Mouse (Mus musculus) layer of hippocampus, adult 11-12 months (tissue): ENCODE measurements around the gene Ostc.
A peak's percentile ranks its signal among the peaks of the same experiment; 100 is the strongest.

Experiments
- DNase-seq: peaks from one replicate; pipeline ENCODE4 v3.0.0; 2022; ENCODE audit warnings: low spot score

Gene Ostc

DNA sequence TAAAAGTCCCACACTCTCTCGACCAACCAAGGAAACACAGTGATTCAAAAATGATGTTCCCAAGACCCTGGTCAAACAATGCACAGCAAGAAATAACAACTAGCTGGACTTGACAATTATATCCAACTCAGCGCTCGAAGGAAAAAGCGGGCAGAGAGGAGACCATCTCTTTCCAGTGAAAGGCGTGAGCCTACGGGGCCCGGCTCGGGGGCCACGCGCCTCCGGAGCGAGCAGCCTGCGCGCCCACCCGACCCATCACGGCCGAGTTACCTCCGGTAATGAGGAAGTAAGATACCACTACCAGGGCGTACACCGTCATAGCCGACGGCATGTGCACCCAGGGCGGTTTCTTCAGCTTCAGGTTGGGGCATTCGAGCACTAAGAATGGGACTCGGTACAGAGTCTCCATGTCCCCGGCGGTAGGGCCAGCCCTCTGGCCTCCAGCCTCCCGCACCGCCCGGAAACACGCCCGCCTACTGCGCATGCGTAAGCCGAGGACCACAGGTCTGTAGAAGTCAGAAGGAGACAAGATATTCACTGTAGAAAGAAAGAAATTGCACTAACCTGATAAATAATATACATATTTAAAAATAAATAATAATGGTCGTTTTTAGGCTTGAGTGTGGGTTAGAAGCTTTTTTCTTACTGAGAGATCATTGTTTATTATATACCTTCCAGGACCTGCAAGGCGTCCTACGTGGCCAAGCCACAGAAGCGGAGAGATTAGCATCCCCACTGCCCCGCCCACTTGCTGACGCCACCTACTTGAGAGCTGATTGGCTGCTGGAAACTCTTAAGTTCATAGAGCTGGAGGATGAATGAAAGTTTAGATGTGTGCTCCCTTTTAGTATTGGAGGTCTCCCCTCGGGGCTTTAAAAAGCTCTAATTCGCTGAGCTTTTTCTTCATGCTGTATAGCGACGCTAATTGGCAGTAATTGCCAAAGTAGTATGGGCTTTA is at the start of gene Ostc:
Gene Ostc (minus strand): TSS at position 478 of the 958 bp plus-strand sequence.
- peak; percentile 96 for DNase-seq

DNA sequence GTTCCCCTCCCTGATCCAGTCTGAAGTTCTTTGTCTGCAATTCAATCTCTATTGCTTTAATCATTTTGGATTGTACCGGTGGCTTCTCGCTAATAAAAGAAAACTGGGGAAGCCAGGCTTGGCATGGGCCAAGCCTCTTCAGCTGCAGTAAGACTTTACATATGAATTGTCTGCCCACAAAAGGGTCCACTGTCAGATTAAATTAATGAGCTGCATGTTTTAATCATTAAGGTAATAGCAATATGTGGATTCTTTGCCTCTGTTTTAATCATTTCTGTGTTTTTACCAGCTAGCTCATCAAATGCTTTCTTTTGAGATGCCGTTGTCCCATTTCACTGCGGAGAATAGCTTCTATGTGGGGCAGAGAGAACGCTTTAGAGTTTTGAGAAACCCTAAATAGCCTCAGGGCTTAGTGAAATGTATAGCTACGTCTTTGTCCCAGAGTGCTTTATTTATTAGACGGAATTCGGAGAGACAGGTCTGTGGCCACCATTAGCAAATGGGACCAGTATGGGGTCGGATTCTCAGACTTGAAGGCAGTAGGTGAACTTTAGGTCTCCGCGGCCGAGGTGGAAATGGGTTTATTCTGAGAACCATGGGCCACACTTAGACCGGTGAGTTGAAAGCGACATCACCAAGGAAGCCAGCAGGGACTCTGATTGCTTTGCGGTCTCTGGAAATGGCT is 49.1 kb upstream of the Ostc start:
- no peak for DNase-seq

DNA sequence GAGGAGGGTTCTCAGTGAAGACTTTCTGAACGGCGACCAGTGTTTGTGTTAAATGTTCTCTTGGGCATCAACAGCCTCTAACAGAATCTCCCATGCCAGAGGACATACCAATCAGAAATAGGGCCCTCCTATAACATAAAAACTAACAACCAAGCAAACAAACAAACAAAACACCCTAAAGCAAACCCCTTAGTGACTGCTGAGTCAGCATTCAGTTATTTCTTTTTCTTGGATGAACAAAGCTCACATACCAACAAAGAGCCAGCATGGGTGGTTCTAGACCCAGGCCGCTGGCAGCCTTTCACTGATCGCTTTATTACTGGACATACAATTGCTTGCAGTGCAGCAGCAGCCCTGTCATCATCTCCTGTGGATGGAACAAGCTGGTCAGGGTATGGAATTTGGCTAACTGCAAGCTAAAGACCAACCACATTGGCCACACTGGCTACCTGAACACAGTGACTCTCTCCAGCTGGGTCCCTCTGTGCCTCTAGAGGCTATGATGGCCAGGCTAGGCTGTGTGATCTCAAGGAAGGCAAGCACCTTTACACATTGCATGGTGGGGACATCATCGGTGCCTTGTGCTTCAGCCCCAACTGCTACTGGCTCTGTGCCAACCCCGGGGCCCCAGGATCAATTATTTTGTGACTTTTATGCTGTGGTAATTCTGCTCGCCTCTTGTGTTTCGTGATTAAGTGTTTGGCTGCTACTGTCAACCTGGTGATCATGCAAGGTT is 48.0 kb upstream of the Ostc start:
- no peak for DNase-seq

- DNase-seq: no peak
These were observed 40.0 kb upstream of the Ostc start for GRCm38 (mm10) chr3:130749206-130749605.

DNA sequence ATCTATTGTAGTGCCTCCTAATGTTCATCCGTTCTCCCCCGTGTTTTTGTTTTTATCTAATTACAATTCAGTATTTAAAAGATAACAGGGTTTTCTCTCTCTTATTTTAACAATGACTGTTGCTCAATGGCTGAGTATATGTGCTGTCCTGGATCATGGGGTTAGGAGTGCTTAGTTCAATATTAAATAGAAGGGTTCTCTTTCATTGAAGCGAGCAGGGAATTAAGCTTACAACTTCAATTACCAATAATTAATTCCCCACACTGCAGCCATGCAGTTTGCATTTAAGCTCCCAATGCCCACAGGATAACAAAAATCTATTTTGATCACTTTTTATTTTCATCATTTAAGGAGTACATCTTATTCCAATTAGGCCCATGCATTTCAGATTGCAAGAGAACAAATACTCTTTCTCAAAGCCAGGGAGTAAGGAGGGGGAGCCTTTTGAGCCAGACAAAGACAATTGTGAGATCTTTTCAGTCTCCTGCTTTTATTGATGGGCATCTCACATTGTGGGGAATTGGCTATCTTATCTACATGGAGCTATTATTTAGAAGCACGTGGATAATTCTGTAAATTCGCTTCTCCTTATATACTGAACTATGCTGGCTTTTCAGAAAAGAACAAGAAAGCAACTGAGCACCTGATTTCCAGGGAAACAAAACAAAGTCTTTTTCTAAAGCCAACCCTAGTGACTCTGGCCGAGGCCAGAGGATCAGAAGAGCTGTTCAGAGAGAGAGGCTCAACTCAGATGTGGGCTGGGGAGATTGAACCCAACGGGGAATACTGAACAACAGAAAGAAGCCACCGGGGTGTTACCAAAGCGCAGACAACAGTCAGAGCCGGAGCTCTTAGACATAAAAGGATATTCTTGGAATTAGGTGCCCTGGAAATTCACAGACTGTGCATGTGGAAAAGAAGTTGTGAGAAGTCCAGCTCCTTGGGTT is 37.7 kb upstream of the Ostc start:
- no peak for DNase-seq

DNA sequence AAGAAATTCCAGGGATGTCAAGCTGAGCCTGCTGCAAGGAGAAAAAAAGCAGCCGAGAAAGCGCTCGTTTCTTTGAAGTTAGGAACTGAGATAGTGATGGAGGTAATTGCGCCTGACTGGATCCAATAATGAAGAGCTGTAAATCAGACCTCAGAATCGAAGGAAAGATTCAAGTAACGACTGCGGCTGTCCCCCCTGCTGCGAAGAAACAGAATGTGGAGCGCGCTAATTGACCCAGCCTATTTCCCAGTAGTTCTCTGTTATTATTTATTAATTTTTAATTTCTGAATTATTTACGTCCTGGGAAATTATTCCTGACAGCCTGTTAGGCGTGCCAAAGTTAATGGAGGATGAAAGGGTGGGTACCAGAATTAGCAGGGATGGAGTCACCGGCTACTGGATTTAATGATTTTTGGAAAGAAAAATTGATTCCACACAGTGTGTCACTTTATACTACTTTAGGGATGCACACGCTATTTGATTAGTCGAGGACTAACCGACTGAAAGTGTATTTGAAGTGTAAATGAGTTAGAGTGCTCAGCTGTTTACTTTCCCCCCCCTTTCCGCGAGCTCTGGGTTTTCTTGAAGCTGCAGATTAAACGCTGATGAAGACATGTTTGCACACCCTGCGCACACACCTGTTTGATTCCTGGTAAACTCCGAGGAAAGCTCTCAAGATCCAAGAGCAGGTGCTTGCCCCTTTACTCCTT is 28.6 kb upstream of the Ostc start:
- no peak for DNase-seq

DNA sequence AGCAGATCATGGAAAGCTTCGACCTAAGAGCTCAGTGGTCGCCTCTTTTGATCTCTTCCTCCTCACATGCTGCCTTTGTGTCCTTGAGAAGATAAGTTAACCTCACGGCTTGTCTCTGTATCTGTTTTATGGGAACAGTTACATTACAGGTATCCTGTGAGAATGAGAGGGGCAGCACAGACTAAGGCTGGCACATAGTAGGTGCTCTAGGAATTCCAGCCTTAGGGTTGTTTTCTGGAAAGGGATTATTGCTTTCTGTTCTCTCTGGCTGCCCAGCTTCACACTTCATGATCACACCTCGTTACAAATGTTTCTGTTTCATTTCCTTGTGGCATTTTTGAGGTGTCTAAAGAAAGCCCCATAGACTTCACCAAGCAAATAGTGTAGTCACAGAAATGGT is 27.5 kb upstream of the Ostc start:
- no peak for DNase-seq

DNA sequence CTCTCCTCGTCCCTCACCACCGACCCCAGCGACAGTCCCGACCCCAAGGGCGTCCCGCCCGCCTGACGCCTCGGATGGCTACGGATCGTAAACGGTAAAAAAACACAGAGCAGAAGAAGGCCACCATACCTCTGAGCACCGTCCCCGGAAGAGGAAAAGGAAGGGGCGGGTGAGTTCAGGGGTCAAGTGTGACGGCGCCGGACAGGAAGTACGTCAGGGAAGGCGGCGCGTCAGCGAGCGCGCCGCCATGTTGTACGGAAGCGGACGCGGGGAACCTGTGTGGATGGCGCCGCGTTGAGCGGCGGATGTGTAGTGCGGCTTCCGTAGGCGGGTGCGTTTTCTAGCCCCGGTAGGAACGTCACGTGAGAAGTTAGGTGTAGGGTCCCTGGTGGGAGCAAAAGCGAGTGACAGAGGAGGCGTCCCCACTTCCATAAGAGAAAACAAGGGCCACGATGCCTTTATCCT is 21.0 kb upstream of the Ostc start, which contains the start of gene Rpl34:
Gene Rpl34 (minus strand): TSS at position 210 of the 465 bp plus-strand sequence.
- DNase-seq: peak; percentile 96

- peak; percentile 40 for DNase-seq
These were observed 20.4 kb upstream of the Ostc start for GRCm38 (mm10) chr3:130729472-130730188.

- DNase-seq: no peak
These were observed 18.4 kb upstream of the Ostc start for GRCm38 (mm10) chr3:130727676-130728075.

GRCm38 (mm10) chr3:130727036-130727435 is 17.8 kb upstream of the Ostc start:
- DNase-seq: no peak

DNA sequence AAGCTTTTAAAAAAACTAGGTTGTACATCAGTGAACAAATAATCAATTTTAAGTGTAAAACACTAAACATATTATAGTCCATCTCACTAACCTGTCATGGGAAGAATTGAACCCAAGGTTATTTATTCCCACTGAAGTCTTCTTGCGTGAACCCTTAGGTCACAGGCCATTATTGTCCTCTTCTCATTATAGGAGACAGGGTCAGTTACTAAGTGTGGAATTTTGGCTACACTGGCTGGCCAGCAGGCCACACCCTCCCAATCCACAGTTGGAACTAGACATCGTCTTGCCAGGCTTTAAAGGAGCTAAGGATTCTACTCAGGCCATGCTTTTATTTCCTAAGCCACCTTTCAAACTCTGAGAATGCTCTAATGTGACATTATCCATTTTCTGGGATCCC is 16.5 kb upstream of the Ostc start:
- DNase-seq: no peak

GRCm38 (mm10) chr3:130722733-130723478 is 13.7 kb upstream of the Ostc start:
- DNase-seq: no peak

DNA sequence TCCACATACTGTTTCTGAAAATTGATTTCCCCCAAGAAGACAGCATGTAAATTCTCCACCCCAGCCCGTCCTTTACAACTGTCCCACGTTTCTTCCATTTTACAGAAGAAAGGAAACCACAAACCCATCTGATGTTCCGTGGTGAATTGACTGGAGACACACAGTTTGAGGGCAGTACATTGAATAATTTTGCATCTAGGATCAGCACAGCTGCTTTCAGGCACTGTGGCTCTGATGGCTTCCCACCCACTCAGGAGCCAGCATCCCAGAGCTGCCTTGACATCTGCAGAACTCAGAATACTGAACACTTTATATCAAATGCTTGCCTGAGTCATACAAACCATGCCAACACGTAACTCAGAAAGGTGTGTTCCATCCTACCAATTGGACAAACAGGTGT is 11.0 kb upstream of the Ostc start:
- no peak for DNase-seq

- no peak for DNase-seq
These were observed 9.6 kb upstream of the Ostc start for GRCm38 (mm10) chr3:130718871-130719270.

- no peak for DNase-seq
These were observed 7.3 kb upstream of the Ostc start for GRCm38 (mm10) chr3:130716555-130716954.

- DNase-seq: peak; percentile 66
These were observed 5.7 kb upstream of the Ostc start for GRCm38 (mm10) chr3:130714775-130715568.

DNA sequence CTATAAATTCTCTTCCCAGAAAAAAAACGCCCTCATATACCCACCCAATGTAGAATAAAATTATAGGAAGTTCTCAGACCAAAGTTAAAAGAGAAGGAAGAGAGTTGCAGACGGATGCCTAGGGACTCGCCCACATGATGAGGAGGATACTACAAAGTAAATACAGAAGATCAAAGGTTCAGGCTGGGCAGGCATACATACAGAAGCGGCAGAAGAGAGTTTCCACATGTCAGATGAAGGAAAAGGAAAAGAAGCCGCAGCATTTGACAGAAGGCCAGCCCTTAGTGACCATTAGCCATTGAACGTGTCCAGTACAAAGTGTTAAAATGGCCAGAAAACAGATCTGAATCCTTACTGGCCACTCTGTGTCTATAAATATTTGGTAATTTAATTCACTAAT is 3.6 kb upstream of the Ostc start:
- no peak for DNase-seq
